Mouse (Mus musculus) skeletal muscle tissue, adult 2 months (tissue): ENCODE measurements at regions not wholly inside any gene's neighbourhood (a gene's known extent, or its start where the extent isn't known, plus 50 kb on each side); places are given as distances from the start of the nearest gene placed in this dataset.
"Not testable (repeated sequence)": the region's sequence is repeated elsewhere in the genome, so short reads cannot be mapped to it uniquely, and the experiment has no call there.

Experiments used
- DNase-seq: peaks from one replicate; pipeline ENCODE4 v3.0.0-alpha.2; 2012; ENCODE audit warnings: low read depth, low spot score

- no peak for DNase-seq
Measured at GRCm38 (mm10) chr4:131159712-131160111, 215.5 kb downstream of the Matn1 start.

GRCm38 (mm10) chr4:131160135-131160534 is 215.9 kb downstream of the Matn1 start:
- no peak for DNase-seq

- DNase-seq = no peak
Measured at GRCm38 (mm10) chr4:131161501-131161900, 217.3 kb downstream of the Matn1 start.

GRCm38 (mm10) chr4:131163782-131164315 is 219.7 kb downstream of the Matn1 start:
- no peak for DNase-seq

GRCm38 (mm10) chr4:131166574-131167270 is 222.5 kb downstream of the Matn1 start:
- no peak for DNase-seq

GRCm38 (mm10) chr4:131167921-131168320 is 223.7 kb downstream of the Matn1 start:
- no peak for DNase-seq

- DNase-seq = no peak
Measured at GRCm38 (mm10) chr4:131173783-131174460, 229.7 kb downstream of the Matn1 start.

GRCm38 (mm10) chr4:131176701-131177100 is 232.5 kb downstream of the Matn1 start:
- DNase-seq = no peak

- DNase-seq = no peak
Measured at GRCm38 (mm10) chr4:131177889-131178288, 233.7 kb downstream of the Matn1 start.

GRCm38 (mm10) chr4:131178642-131179041 is 234.5 kb downstream of the Matn1 start:
- DNase-seq = not testable (repeated sequence)

GRCm38 (mm10) chr4:131188066-131188465 is 243.9 kb downstream of the Matn1 start:
- no peak for DNase-seq

- DNase-seq = no peak
Measured at GRCm38 (mm10) chr4:131191106-131191880, 247.1 kb downstream of the Matn1 start.

- no peak for DNase-seq
Measured at GRCm38 (mm10) chr4:131193900-131194419, 249.8 kb downstream of the Matn1 start.

GRCm38 (mm10) chr4:131196147-131196546 is 252.0 kb downstream of the Matn1 start:
- DNase-seq = no peak

- DNase-seq = no peak
Measured at GRCm38 (mm10) chr4:131203721-131204120, 259.5 kb downstream of the Matn1 start.

- no peak for DNase-seq
Measured at GRCm38 (mm10) chr4:131204722-131205121, 260.5 kb downstream of the Matn1 start.

GRCm38 (mm10) chr4:131205127-131205526 is 260.9 kb downstream of the Matn1 start:
- DNase-seq = no peak

GRCm38 (mm10) chr4:131205685-131206084 is 261.5 kb downstream of the Matn1 start:
- no peak for DNase-seq

GRCm38 (mm10) chr4:131206181-131206885 is 262.1 kb downstream of the Matn1 start:
- DNase-seq = no peak

- no peak for DNase-seq
Measured at GRCm38 (mm10) chr4:131206886-131207200, 262.7 kb downstream of the Matn1 start.

GRCm38 (mm10) chr4:131207249-131207648 is 263.1 kb downstream of the Matn1 start:
- DNase-seq = no peak
